Mouse (Mus musculus) liver, embryonic 12.5 days (tissue): ENCODE measurements around the gene Nck1. TPM values are rescaled to one million over a fixed set of nuclear protein-coding genes. Genes with fewer than 3 reads are reported as not detected.

Experiments
- ATAC-seq: fragments of 200-750 bp; cut with Nextera tagmentation; 2 replicates; pipeline ENCODE4 v1.8.0; 2017; ENCODE audit warnings: moderate number of reproducible peaks, mild to moderate bottlenecking, moderate library complexity
- H3K27ac ChIP-seq: fragments of 300-500 bp; sonication (generic); 2 replicates; pipeline ENCODE4 v1.5.1; 2016; ENCODE audit warnings: mild to moderate bottlenecking
- H3K27me3 ChIP-seq: fragments of 300-500 bp; sonication (generic); replicated peaks from 2 replicates; pipeline ENCODE4 v1.6.1; 2016; ENCODE audit warnings: mild to moderate bottlenecking, moderate library complexity
- H3K36me3 ChIP-seq: fragments of 300-500 bp; sonication (generic); 2 replicates; pipeline ENCODE4 v1.6.1; 2016; ENCODE audit warnings: mild to moderate bottlenecking, moderate library complexity
- H3K4me1 ChIP-seq: fragments of 300-500 bp; sonication (generic); 2 replicates; pipeline ENCODE4 v1.6.1; 2016
- H3K4me2 ChIP-seq: fragments of 300-500 bp; sonication (generic); 2 replicates; pipeline ENCODE4 v1.6.1; 2016; ENCODE audit warnings: mild to moderate bottlenecking, moderate library complexity
- H3K4me3 ChIP-seq: fragments of 300-500 bp; sonication (generic); 2 replicates; pipeline ENCODE4 v1.5.1; 2016; ENCODE audit warnings: mild to moderate bottlenecking, moderate library complexity
- H3K9ac ChIP-seq: fragments of 300-500 bp; sonication (generic); 2 replicates; pipeline ENCODE4 v1.6.1; 2016; ENCODE audit warnings: mild to moderate bottlenecking, moderate library complexity
- H3K9me3 ChIP-seq: fragments of 300-500 bp; sonication (generic); replicated peaks from 2 replicates; pipeline ENCODE4 v1.6.1; 2016; ENCODE audit warnings: mild to moderate bottlenecking, moderate library complexity
- WGBS: fragments of 180-500 bp; shearing (Covaris S2); methylation state at CpG from one replicate; pipeline ENCODE4 v1.1.7; 2016; ENCODE audit not compliant: insufficient replicate concordance; 5-methylcytosine and 5-hydroxymethylcytosine counted together
- polyA plus RNA-seq: library from polyadenylated mRNA; unstranded; fragments of >200 nt; fragmentation: Nextera tagmentation; extraction: Ambion mirVana; gene quantifications from 2 replicates; pipeline ENCODE4 v1.2.1, GENCODE M21; 2016

The Nck1 gene
- 33.6 and 34.7 TPM in 2 replicates for polyA plus RNA-seq

GRCm38 (mm10) chr9:100545715-100546593 is at the start of gene Nck1:
TSS of gene Nck1 (minus strand) at chr9:100546134.
- Histone ChIP-seq H3K4me2 (peak within 1 kb of the TSS; percentile 86), H3K27me3 (no peaks in the 10 kb centered on the region), H3K36me3 (peaks cover 7% of the 10 kb centered on the region), H3K27ac (peak within 1 kb of the TSS; percentile 85), H3K4me3 (peak within 1 kb of the TSS; percentile 85), H3K4me1 (peaks cover 32% of the 10 kb centered on the region), H3K9ac (peak within 1 kb of the TSS; percentile 94), H3K9me3 (peaks cover 6% of the 10 kb centered on the region)
- peak; percentile 99 for ATAC-seq
- under 1% methylated on average over 92 of the region's 93 CpGs for WGBS

- 14% methylated on average over 4 of the region's 4 CpGs for WGBS
- Histone ChIP-seq H3K9me3 (no peaks in the 10 kb centered on the region), H3K9ac (no peak overlapping the region), H3K4me2 (no peak overlapping the region), H3K27me3 (no peaks in the 10 kb centered on the region), H3K36me3 (no peaks in the 10 kb centered on the region), H3K27ac (no peak overlapping the region), H3K4me3 (no peak overlapping the region), H3K4me1 (no peaks in the 10 kb centered on the region)
- ATAC-seq = no peak
Measured at GRCm38 (mm10) chr9:100590462-100590861, 44.5 kb upstream of the Nck1 start.

- Histone ChIP-seq H3K36me3 (no peaks in the 10 kb centered on the region), H3K27ac (no peak overlapping the region), H3K4me3 (no peak overlapping the region), H3K9ac (no peak overlapping the region), H3K4me2 (no peak overlapping the region), H3K27me3 (no peaks in the 10 kb centered on the region), H3K4me1 (peaks cover 12% of the 10 kb centered on the region; the same call in 1 of the 2 replicates), H3K9me3 (no peaks in the 10 kb centered on the region)
- WGBS = 71% methylated on average over 4 of the region's 4 CpGs
- no peak for ATAC-seq
Measured at GRCm38 (mm10) chr9:100584031-100584430, 38.1 kb upstream of the Nck1 start.

- 49% methylated on average over 13 of the region's 13 CpGs for WGBS
- Histone ChIP-seq H3K36me3 (no peaks in the 10 kb centered on the region), H3K27me3 (no peaks in the 10 kb centered on the region), H3K9me3 (no peaks in the 10 kb centered on the region), H3K27ac (no peak overlapping the region), H3K4me2 (no peak overlapping the region), H3K4me3 (no peak overlapping the region), H3K9ac (no peak overlapping the region), H3K4me1 (peaks cover 12% of the 10 kb centered on the region; the same call in 1 of the 2 replicates)
- no peak for ATAC-seq
Measured at GRCm38 (mm10) chr9:100582883-100583575, 37.1 kb upstream of the Nck1 start.

GRCm38 (mm10) chr9:100581543-100582492 is 35.9 kb upstream of the Nck1 start:
- no peaks in the 10 kb centered on the region for H3K27me3 ChIP-seq
- H3K27ac ChIP-seq = no peak overlapping the region
- no peak overlapping the region for H3K4me3 ChIP-seq

GRCm38 (mm10) chr9:100580196-100580740 is 34.3 kb upstream of the Nck1 start:
- peaks cover 12% of the 10 kb centered on the region; the same call in 1 of the 2 replicates for H3K4me1 ChIP-seq
- H3K4me3 ChIP-seq = no peak overlapping the region
- no peak overlapping the region for H3K9ac ChIP-seq
- H3K4me2 ChIP-seq = no peak overlapping the region
- no peaks in the 10 kb centered on the region for H3K27me3 ChIP-seq
- no peak overlapping the region for H3K27ac ChIP-seq
- H3K36me3 ChIP-seq = no peaks in the 10 kb centered on the region
- no peak for ATAC-seq
- no peaks in the 10 kb centered on the region for H3K9me3 ChIP-seq
- WGBS = 65% methylated on average over 20 of the region's 20 CpGs

More at GRCm38 (mm10) chr9:100581543-100582492, 35.9 kb upstream of the Nck1 start:
- WGBS = 62% methylated on average over 13 of the region's 13 CpGs
- H3K9me3 ChIP-seq = no peaks in the 10 kb centered on the region
- ATAC-seq = no peak
- H3K4me2 ChIP-seq = no peak overlapping the region
- peaks cover 12% of the 10 kb centered on the region; the same call in 1 of the 2 replicates for H3K4me1 ChIP-seq
- H3K36me3 ChIP-seq = no peaks in the 10 kb centered on the region
- no peak overlapping the region for H3K9ac ChIP-seq

- Histone ChIP-seq H3K9me3 (no peaks in the 10 kb centered on the region), H3K36me3 (no peaks in the 10 kb centered on the region), H3K4me2 (no peak overlapping the region), H3K4me1 (peaks cover 9% of the 10 kb centered on the region; the same call in 1 of the 2 replicates), H3K27me3 (peaks cover 36% of the 10 kb centered on the region), H3K9ac (no peak overlapping the region), H3K27ac (no peak overlapping the region), H3K4me3 (no peak overlapping the region)
- 46% methylated on average over 5 of the region's 5 CpGs for WGBS
- ATAC-seq = no peak
Measured at GRCm38 (mm10) chr9:100573942-100574341, 28.0 kb upstream of the Nck1 start.

- no peak overlapping the region for H3K9ac ChIP-seq
- WGBS = 60% methylated on average over 2 of the region's 2 CpGs
- no peak for ATAC-seq
- no peaks in the 10 kb centered on the region for H3K9me3 ChIP-seq
- peaks cover 40% of the 10 kb centered on the region for H3K27me3 ChIP-seq
- no peak overlapping the region for H3K4me3 ChIP-seq
- H3K4me2 ChIP-seq = no peak overlapping the region
- H3K36me3 ChIP-seq = no peaks in the 10 kb centered on the region
- H3K4me1 ChIP-seq = peaks cover 9% of the 10 kb centered on the region; the same call in 1 of the 2 replicates
- no peak overlapping the region for H3K27ac ChIP-seq
Measured at GRCm38 (mm10) chr9:100573300-100573699, 27.4 kb upstream of the Nck1 start.

GRCm38 (mm10) chr9:100571511-100571910 is 25.6 kb upstream of the Nck1 start:
- H3K4me1 ChIP-seq = peaks cover 9% of the 10 kb centered on the region; the same call in 1 of the 2 replicates
- H3K9me3 ChIP-seq = no peaks in the 10 kb centered on the region
- ATAC-seq = no peak
- H3K27ac ChIP-seq = no peak overlapping the region
- no peak overlapping the region for H3K4me3 ChIP-seq
- 64% methylated on average over 1 of the region's 1 CpGs for WGBS
- no peaks in the 10 kb centered on the region for H3K36me3 ChIP-seq
- no peak overlapping the region for H3K9ac ChIP-seq
- peaks cover 40% of the 10 kb centered on the region for H3K27me3 ChIP-seq
- H3K4me2 ChIP-seq = peak overlapping the region; percentile 76

GRCm38 (mm10) chr9:100570626-100571233 is 24.8 kb upstream of the Nck1 start, which contains the start of gene Slc35g2:
TSS of gene Slc35g2 (minus strand) at chr9:100571090.
- H3K4me1 ChIP-seq = peaks cover 9% of the 10 kb centered on the region; the same call in 1 of the 2 replicates
- H3K4me3 ChIP-seq = peak within 1 kb of the TSS; percentile 59
- peak; percentile 40; the same call in 1 of the 2 replicates for ATAC-seq
- no peaks in the 10 kb centered on the region for H3K9me3 ChIP-seq
- H3K9ac ChIP-seq = peak within 1 kb of the TSS; percentile 51
- under 1% methylated on average over 55 of the region's 55 CpGs for WGBS
- no peak within 1 kb of the TSS for H3K27ac ChIP-seq
- no peaks in the 10 kb centered on the region for H3K36me3 ChIP-seq
- H3K4me2 ChIP-seq = peak within 1 kb of the TSS; percentile 76
- peaks cover 40% of the 10 kb centered on the region for H3K27me3 ChIP-seq
